Mouse (Mus musculus) heart, adult 11 months (tissue): ENCODE data around the gene Traip.

ENCODE experiments used
- DNase-seq: peaks from one replicate; pipeline ENCODE4 v3.0.0; 2022

Gene Traip

GRCm38 (mm10) chr9:107949922-107950235 lies at the start of gene Traip:
Gene Traip (plus strand): TSS chr9:107950136.
- no peak for DNase-seq

GRCm38 (mm10) chr9:107900840-107901626 lies 48.9 kb upstream of the Traip start:
- no peak for DNase-seq

GRCm38 (mm10) chr9:107901627-107901914 lies 48.4 kb upstream of the Traip start:
- peak; percentile 90 for DNase-seq

- peak; percentile 99 for DNase-seq
Measured at GRCm38 (mm10) chr9:107904726-107905125, 45.2 kb upstream of the Traip start.

- peak; percentile 99 for DNase-seq
Measured at GRCm38 (mm10) chr9:107906252-107906966, 43.5 kb upstream of the Traip start, which contains the start of gene Mst1r. Gene Mst1r (plus strand): TSS chr9:107906873.

- DNase-seq: peak; percentile 94
Measured at GRCm38 (mm10) chr9:107906967-107907800, 42.8 kb upstream of the Traip start.

GRCm38 (mm10) chr9:107907801-107908120 lies 42.2 kb upstream of the Traip start:
- DNase-seq: peak; percentile 94

- DNase-seq: peak; percentile 98
Measured at GRCm38 (mm10) chr9:107908410-107909158, 41.4 kb upstream of the Traip start.

GRCm38 (mm10) chr9:107910025-107910769 lies 39.7 kb upstream of the Traip start:
- DNase-seq: no peak

GRCm38 (mm10) chr9:107914764-107915420 lies 35.0 kb upstream of the Traip start:
- no peak for DNase-seq

- DNase-seq: no peak
Measured at GRCm38 (mm10) chr9:107917895-107918608, 31.9 kb upstream of the Traip start.

- DNase-seq: no peak
Measured at GRCm38 (mm10) chr9:107918884-107919283, 31.1 kb upstream of the Traip start.

- no peak for DNase-seq
Measured at GRCm38 (mm10) chr9:107919441-107919840, 30.5 kb upstream of the Traip start.

GRCm38 (mm10) chr9:107923021-107923420 lies 26.9 kb upstream of the Traip start:
- DNase-seq: no peak

- peak; percentile 98 for DNase-seq
Measured at GRCm38 (mm10) chr9:107923956-107924355, 26.0 kb upstream of the Traip start.

GRCm38 (mm10) chr9:107925251-107925650 lies 24.7 kb upstream of the Traip start:
- no peak for DNase-seq

GRCm38 (mm10) chr9:107926920-107927420 lies 23.0 kb upstream of the Traip start:
- peak; percentile 92 for DNase-seq

GRCm38 (mm10) chr9:107927749-107928148 lies 22.2 kb upstream of the Traip start:
- no peak for DNase-seq

GRCm38 (mm10) chr9:107928169-107928568 lies 21.8 kb upstream of the Traip start, which contains the start of gene Actl11:
Gene Actl11 (plus strand): TSS chr9:107928469.
- DNase-seq: no peak

- no peak for DNase-seq
Measured at GRCm38 (mm10) chr9:107932221-107932620, 17.7 kb upstream of the Traip start.

GRCm38 (mm10) chr9:107934146-107934545 lies 15.8 kb upstream of the Traip start:
- no peak for DNase-seq
